Mouse (Mus musculus): ENCODE measurements around the gene Gng2. TPM values are rescaled to one million over a fixed set of nuclear protein-coding genes. Genes with fewer than 3 reads are reported as not detected.

Gng2 gene
- total RNA-seq (2023), result 105 to 133 TPM (median 122 TPM) in 4 replicates

GRCm38 (mm10) chr14:19977271-19978024 is at the start of gene Gng2:
Gene Gng2, minus strand, starts transcription at chr14:19977627.

GRCm38 (mm10) chr14:19823321-19824142 is 153.9 kb downstream of the Gng2 start, which contains the start of gene Rtraf:
Gene Rtraf, minus strand, starts transcription at chr14:19823824.

Other genes starting within 250 kb of the Gng2 start
- gene Nid2, start 226.4 kb downstream of the Gng2 start, total RNA-seq (2023), result 0.24 to 0.79 TPM (median 0.48 TPM) in 4 replicates
- gene Rtraf, start 153.8 kb downstream of the Gng2 start, total RNA-seq (2023), result 49.8 to 54.3 TPM (median 52.2 TPM) in 4 replicates
- 3.5 to 4.9 TPM (median 4.0 TPM) in 4 replicates for gene Saysd1, start 160.9 kb upstream of the Gng2 start, total RNA-seq (2023)
- 20.6 to 22.6 TPM (median 22.1 TPM) in 4 replicates for gene Kcnk5, start 204.2 kb upstream of the Gng2 start, total RNA-seq (2023)